Mouse (Mus musculus): ENCODE results near the gene Crbn. TPM values are rescaled to one million over a fixed set of nuclear protein-coding genes. Genes with fewer than 3 reads are reported as not detected.

Gene Crbn
- polyA plus RNA-seq, 1 experiment = 11.6 TPM

- WGBS = 6% methylated on average over 35 of the region's 35 CpGs
- TF ChIP-seq POLR2A (IDR thresholded peaks at IDR 0.05; ENCODE audit: control insufficient read depth, extremely low read depth, insufficient read depth, low read length, poor library complexity) (peak; percentile 88), CTCF (IDR thresholded peaks at IDR 0.05; ENCODE audit: borderline replicate concordance, control insufficient read depth, extremely low read depth, insufficient read depth, low read length, poor library complexity) (peak; percentile 56; the same call in 1 of the 2 replicates)
Observed at GRCm38 (mm10) chr6:106768640-106769289, 31.1 kb downstream of the Crbn start, which contains the start of gene Trnt1. Gene Trnt1 (plus strand): TSS chr6:106769120.

GRCm38 (mm10) chr6:106766774-106767173 lies 33.1 kb downstream of the Crbn start:
- TF ChIP-seq POLR2A (IDR thresholded peaks at IDR 0.05; ENCODE audit: control insufficient read depth, extremely low read depth, insufficient read depth, low read length, poor library complexity) (no peak), CTCF (IDR thresholded peaks at IDR 0.05; ENCODE audit: borderline replicate concordance, control insufficient read depth, extremely low read depth, insufficient read depth, low read length, poor library complexity) (no peak)
- Histone ChIP-seq H3K36me3 (ENCODE audit: control insufficient read depth, insufficient read depth, low read length) (peaks cover 5% of the 10 kb centered on the region; the same call in 1 of the 2 replicates), H3K4me3 (ENCODE audit: control insufficient read depth, insufficient read depth, low read length) (no peak overlapping the region), H3K27ac (ENCODE audit: control insufficient read depth, insufficient read depth, low read length) (no peak overlapping the region), H3K4me1 (replicated peaks; ENCODE audit: control insufficient read depth, insufficient read depth, low read length) (peaks cover 4% of the 10 kb centered on the region), H3K27me3 (ENCODE audit: control insufficient read depth, insufficient read depth, low read length) (no peaks in the 10 kb centered on the region)
- DNase-seq = no peak
- WGBS = 78% methylated on average over 4 of the region's 4 CpGs

More at GRCm38 (mm10) chr6:106768640-106769289, 31.1 kb downstream of the Crbn start, which contains the start of gene Trnt1:
- Histone ChIP-seq H3K4me3 (ENCODE audit: control insufficient read depth, insufficient read depth, low read length) (peak within 1 kb of the TSS; percentile 82), H3K27me3 (ENCODE audit: control insufficient read depth, insufficient read depth, low read length) (no peaks in the 10 kb centered on the region), H3K27ac (ENCODE audit: control insufficient read depth, insufficient read depth, low read length) (no peak within 1 kb of the TSS), H3K36me3 (ENCODE audit: control insufficient read depth, insufficient read depth, low read length) (peaks cover 10% of the 10 kb centered on the region; the same call in 1 of the 2 replicates), H3K4me1 (replicated peaks; ENCODE audit: control insufficient read depth, insufficient read depth, low read length) (peaks cover 4% of the 10 kb centered on the region)
- DNase-seq = peak; percentile 98

- no peak overlapping the region for H3K4me3 ChIP-seq (ENCODE audit: control insufficient read depth, insufficient read depth, low read length)
- DNase-seq = no peak
- TF ChIP-seq CTCF (IDR thresholded peaks at IDR 0.05; ENCODE audit: borderline replicate concordance, control insufficient read depth, extremely low read depth, insufficient read depth, low read length, poor library complexity) (no peak), POLR2A (IDR thresholded peaks at IDR 0.05; ENCODE audit: control insufficient read depth, extremely low read depth, insufficient read depth, low read length, poor library complexity) (no peak)
- no peaks in the 10 kb centered on the region for H3K27me3 ChIP-seq (ENCODE audit: control insufficient read depth, insufficient read depth, low read length)
- peaks cover 4% of the 10 kb centered on the region for H3K4me1 ChIP-seq (replicated peaks; ENCODE audit: control insufficient read depth, insufficient read depth, low read length)
- H3K27ac ChIP-seq (ENCODE audit: control insufficient read depth, insufficient read depth, low read length) = no peak overlapping the region
- 85% methylated on average over 1 of the region's 1 CpGs for WGBS
- H3K36me3 ChIP-seq (ENCODE audit: control insufficient read depth, insufficient read depth, low read length) = no peaks in the 10 kb centered on the region
Observed at GRCm38 (mm10) chr6:106765892-106766291, 34.0 kb downstream of the Crbn start.

- WGBS = 84% methylated on average over 1 of the region's 1 CpGs
- no peak for DNase-seq
- Histone ChIP-seq H3K27ac (ENCODE audit: control insufficient read depth, insufficient read depth, low read length) (no peak overlapping the region), H3K27me3 (ENCODE audit: control insufficient read depth, insufficient read depth, low read length) (no peaks in the 10 kb centered on the region), H3K36me3 (ENCODE audit: control insufficient read depth, insufficient read depth, low read length) (no peaks in the 10 kb centered on the region), H3K4me3 (ENCODE audit: control insufficient read depth, insufficient read depth, low read length) (no peak overlapping the region), H3K4me1 (replicated peaks; ENCODE audit: control insufficient read depth, insufficient read depth, low read length) (no peaks in the 10 kb centered on the region)
- TF ChIP-seq POLR2A (IDR thresholded peaks at IDR 0.05; ENCODE audit: control insufficient read depth, extremely low read depth, insufficient read depth, low read length, poor library complexity) (no peak), CTCF (IDR thresholded peaks at IDR 0.05; ENCODE audit: borderline replicate concordance, control insufficient read depth, extremely low read depth, insufficient read depth, low read length, poor library complexity) (no peak)
Observed at GRCm38 (mm10) chr6:106761486-106761885, 38.4 kb downstream of the Crbn start.

- no peaks in the 10 kb centered on the region for H3K4me1 ChIP-seq (replicated peaks; ENCODE audit: control insufficient read depth, insufficient read depth, low read length)
- H3K4me3 ChIP-seq (ENCODE audit: control insufficient read depth, insufficient read depth, low read length) = no peak overlapping the region
- no peaks in the 10 kb centered on the region for H3K27me3 ChIP-seq (ENCODE audit: control insufficient read depth, insufficient read depth, low read length)
- DNase-seq = no peak
- TF ChIP-seq POLR2A (IDR thresholded peaks at IDR 0.05; ENCODE audit: control insufficient read depth, extremely low read depth, insufficient read depth, low read length, poor library complexity) (no peak), CTCF (IDR thresholded peaks at IDR 0.05; ENCODE audit: borderline replicate concordance, control insufficient read depth, extremely low read depth, insufficient read depth, low read length, poor library complexity) (no peak)
- H3K36me3 ChIP-seq (ENCODE audit: control insufficient read depth, insufficient read depth, low read length) = no peaks in the 10 kb centered on the region
- no peak overlapping the region for H3K27ac ChIP-seq (ENCODE audit: control insufficient read depth, insufficient read depth, low read length)
- 31% methylated on average over 3 of the region's 3 CpGs for WGBS
Observed at GRCm38 (mm10) chr6:106760473-106761218, 39.2 kb downstream of the Crbn start.

GRCm38 (mm10) chr6:106758299-106758698 lies 41.6 kb downstream of the Crbn start:
- WGBS = 49% methylated on average over 3 of the region's 3 CpGs
- no peak for DNase-seq

More at GRCm38 (mm10) chr6:106758299-106758698, 41.6 kb downstream of the Crbn start:
- no peak for TF ChIP-seq CTCF (IDR thresholded peaks at IDR 0.05; ENCODE audit: borderline replicate concordance, control insufficient read depth, extremely low read depth, insufficient read depth, low read length, poor library complexity)
- no peak for TF ChIP-seq POLR2A (IDR thresholded peaks at IDR 0.05; ENCODE audit: control insufficient read depth, extremely low read depth, insufficient read depth, low read length, poor library complexity)
- Histone ChIP-seq H3K36me3 (ENCODE audit: control insufficient read depth, insufficient read depth, low read length) (no peaks in the 10 kb centered on the region), H3K4me1 (replicated peaks; ENCODE audit: control insufficient read depth, insufficient read depth, low read length) (no peaks in the 10 kb centered on the region), H3K4me3 (ENCODE audit: control insufficient read depth, insufficient read depth, low read length) (no peak overlapping the region), H3K27ac (ENCODE audit: control insufficient read depth, insufficient read depth, low read length) (no peak overlapping the region), H3K27me3 (ENCODE audit: control insufficient read depth, insufficient read depth, low read length) (no peaks in the 10 kb centered on the region)
